Mouse (Mus musculus) CH12.LX (cell line): ENCODE data around the gene Cald1. TPM values are rescaled to one million over a fixed set of nuclear protein-coding genes. Genes with fewer than 3 reads are reported as not detected.

ENCODE experiments used
- DNase-seq: peaks from one replicate; pipeline ENCODE4 v3.0.0-alpha.2; 2013; ENCODE audit errors: extremely low read depth
- H3K27ac ChIP-seq: 2 replicates; pipeline ENCODE4 v1.5.1; 2012; ENCODE audit warnings: low read depth, mild to moderate bottlenecking, control low read depth, moderate library complexity; ENCODE audit not compliant: insufficient read depth
- H3K27me3 ChIP-seq: replicated peaks from 2 replicates; pipeline ENCODE3; 2012; ENCODE audit warnings: inconsistent platforms
- H3K36me3 ChIP-seq, 2 experiments: replicated peaks in 1 of 2; 2 replicates each; pipeline versions ENCODE3 to v1.6.1; 2012; ENCODE audit warnings: inconsistent platforms in 1 of 2, low read length in 1 of 2, mild to moderate bottlenecking in 1 of 2, mixed read lengths in 1 of 2, moderate library complexity in 1 of 2; ENCODE audit not compliant: control insufficient read depth in 1 of 2, insufficient read depth in 1 of 2
- H3K4me1 ChIP-seq, 2 experiments: 2 replicates each; pipeline ENCODE4 v1.6.1; 2012; ENCODE audit warnings: inconsistent platforms in 1 of 2, moderate library complexity in 1 of 2; ENCODE audit not compliant: insufficient read depth in 2 of 2, control insufficient read depth in 1 of 2
- H3K4me2 ChIP-seq: 2 replicates; pipeline ENCODE4 v1.6.1; 2012; ENCODE audit warnings: low read depth, mild to moderate bottlenecking, control low read depth; ENCODE audit not compliant: poor library complexity, insufficient read depth, severe bottlenecking
- H3K4me3 ChIP-seq, 3 experiments: fragments of 150-350 bp in 1 of 3; sonication (generic) in 1 of 3; replicated peaks in 1 of 3; 2 replicates each; pipeline versions ENCODE3 to v1.5.1; 2011 to 2012; ENCODE audit warnings: low read depth in 2 of 3, low read length in 2 of 3, mild to moderate bottlenecking in 2 of 3, moderate library complexity in 2 of 3, control low read depth in 1 of 3, improper control_type of control experiment in 1 of 3, inconsistent platforms in 1 of 3, mixed read lengths in 1 of 3; ENCODE audit not compliant: poor library complexity in 1 of 3
- H3K79me2 ChIP-seq: replicated peaks from 2 replicates; pipeline ENCODE4 v1.6.1; 2012; ENCODE audit warnings: mild to moderate bottlenecking, moderate library complexity; ENCODE audit not compliant: control insufficient read depth, poor library complexity, insufficient read depth, severe bottlenecking; ENCODE audit errors: extremely low read depth
- H3K9ac ChIP-seq: 2 replicates; pipeline ENCODE4 v1.6.1; 2012; ENCODE audit warnings: low read depth, mild to moderate bottlenecking, control low read depth, moderate library complexity; ENCODE audit not compliant: insufficient read depth
- H3K9me3 ChIP-seq: replicated peaks from 2 replicates; pipeline ENCODE3; 2012; ENCODE audit warnings: low read length, inconsistent platforms, mixed read lengths
- CHD2 ChIP-seq: IDR thresholded peaks from 2 replicates; pipeline ENCODE4 v1.6.1; 2011; ENCODE audit warnings: low read length, improper control_type of control experiment
- CTCF ChIP-seq, 2 experiments: IDR thresholded peaks in 1 of 2; conservative IDR thresholded peaks in 1 of 2; 2 replicates each; pipeline ENCODE4 v1.5.1; 2011 to 2012; ENCODE audit warnings: low read depth in 2 of 2, low read length in 2 of 2, improper control_type of control experiment in 1 of 2, inconsistent platforms in 1 of 2, mild to moderate bottlenecking in 1 of 2, moderate library complexity in 1 of 2
- ELF1 ChIP-seq: IDR thresholded peaks from 2 replicates; pipeline ENCODE4 v1.6.1; 2014; ENCODE audit warnings: low read depth, mild to moderate bottlenecking, inconsistent platforms, low read length, improper control_type of control experiment
- JUND ChIP-seq: conservative IDR thresholded peaks from 2 replicates; pipeline ENCODE4 v1.6.1; 2011; ENCODE audit warnings: low read depth, low read length, improper control_type of control experiment
- KAT2A ChIP-seq: IDR thresholded peaks from 2 replicates; pipeline ENCODE4 v1.6.1; 2012; ENCODE audit warnings: low read length, improper control_type of control experiment, inconsistent platforms; ENCODE audit not compliant: insufficient replicate concordance
- MAFK ChIP-seq: IDR thresholded peaks from 2 replicates; pipeline ENCODE4 v1.6.1; 2011; ENCODE audit warnings: low read length, improper control_type of control experiment; ENCODE audit not compliant: insufficient replicate concordance
- MEF2A ChIP-seq: IDR thresholded peaks from 2 replicates; pipeline ENCODE4 v1.6.1; 2014; ENCODE audit warnings: low read depth, mild to moderate bottlenecking, inconsistent platforms, low read length, improper control_type of control experiment, borderline replicate concordance
- MYC ChIP-seq: IDR thresholded peaks from 2 replicates; pipeline ENCODE4 v1.6.1; 2011; ENCODE audit warnings: low read depth, mild to moderate bottlenecking, improper control_type of control experiment, low read length
- PAX5 ChIP-seq: IDR thresholded peaks from 2 replicates; pipeline ENCODE4 v1.6.1; 2012; ENCODE audit warnings: low read length, inconsistent platforms, mixed read lengths
- RAD21 ChIP-seq: IDR thresholded peaks from 2 replicates; pipeline ENCODE4 v1.6.1; 2011; ENCODE audit warnings: low read depth, mild to moderate bottlenecking, low read length, improper control_type of control experiment, moderate library complexity
- RCOR1 ChIP-seq: conservative IDR thresholded peaks from 2 replicates; pipeline ENCODE4 v1.6.1; 2012; ENCODE audit warnings: low read depth, mild to moderate bottlenecking, inconsistent platforms, low read length, improper control_type of control experiment
- SIN3A ChIP-seq: IDR thresholded peaks from 2 replicates; pipeline ENCODE4 v1.6.1; 2012; ENCODE audit warnings: low read length, improper control_type of control experiment, inconsistent platforms
- SMC3 ChIP-seq: IDR thresholded peaks from 2 replicates; pipeline ENCODE4 v1.6.1; 2011; ENCODE audit warnings: low read depth, low read length, improper control_type of control experiment
- TBP ChIP-seq: conservative IDR thresholded peaks from 2 replicates; pipeline ENCODE4 v1.6.1; 2011; ENCODE audit warnings: low read depth, low read length, improper control_type of control experiment
- USF2 ChIP-seq: conservative IDR thresholded peaks from 2 replicates; pipeline ENCODE4 v1.6.1; 2011; ENCODE audit warnings: low read depth, low read length, improper control_type of control experiment
- ZC3H11A ChIP-seq: IDR thresholded peaks from 2 replicates; pipeline ENCODE4 v1.6.1; 2012; ENCODE audit warnings: low read depth, mild to moderate bottlenecking, inconsistent platforms, low read length, improper control_type of control experiment
- dilution Hi-C: fragments of 300-500 bp; cut with MboI; formaldehyde crosslinking; loops from 2 replicates; pipeline ENCODE4 v1.14.3; 2020; ENCODE audit warnings: low sequenced_read_pairs; ENCODE audit not compliant: extremely low pct_unique_long_range_greater_than_20kb, extremely low pct_ligation_motif_present
- in situ Hi-C: fragments of 300-500 bp; cut with MboI; formaldehyde crosslinking; loops from 3 replicates; pipeline ENCODE4 v1.14.3; 2019; ENCODE audit warnings: low sequenced_read_pairs, low pct_ligation_motif_present, low pct_unique_long_range_greater_than_20kb, mixed read lengths
- polyA plus RNA-seq: library from polyadenylated mRNA; unstranded; fragments of >175 nt; gene quantifications from 2 replicates; pipeline ENCODE4 v1.2.1, GENCODE M21; 2012; ENCODE audit warnings: low read depth; ENCODE audit not compliant: insufficient read length
- total RNA-seq, 2 experiments: library from RNA; depleted of rRNA; stranded (reverse); fragments of 300-350 nt in 1 of 2; fragments of >200 nt in 1 of 2; gene quantifications; 2 replicates each; pipeline ENCODE4 v1.2.3; 2012 to 2014

The Cald1 gene
- total and polyA plus RNA-seq, 3 experiments: 0.55 to 4.0 (median 1.1) TPM

DNA sequence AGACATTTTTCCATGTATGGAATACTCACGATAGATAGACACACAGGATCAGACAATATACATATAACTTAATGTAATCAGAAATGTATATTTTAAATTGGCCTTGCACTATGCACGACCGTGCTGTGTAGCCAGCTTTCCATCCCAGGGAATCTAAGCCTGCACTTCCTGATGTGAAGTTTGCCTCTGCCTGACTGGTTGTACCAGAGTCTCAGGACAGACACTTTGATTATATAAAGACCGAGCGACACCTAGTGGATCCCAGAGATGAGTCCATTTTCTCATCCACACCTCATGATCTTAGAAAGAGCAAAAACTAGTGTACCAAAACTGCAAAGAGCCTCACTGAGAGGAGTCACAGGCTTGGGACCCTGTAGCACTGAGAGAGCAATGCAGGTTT, 156.1 kb downstream of the Cald1 start:
- Histone ChIP-seq H3K9ac (no peak overlapping the region), H3K27ac (no peak overlapping the region), H3K4me1 (no peaks in the 10 kb centered on the region), H3K27me3 (no peaks in the 10 kb centered on the region), H3K4me3 (no peak overlapping the region), H3K4me2 (no peak overlapping the region), H3K36me3 (no peaks in the 10 kb centered on the region), H3K9me3 (no peaks in the 10 kb centered on the region), H3K79me2 (no peaks in the 10 kb centered on the region)
- dilution Hi-C loops (no loop called here), in situ Hi-C loops (loop anchor here (10.0 kb wide), 2 partner anchors 200 to 240 kb away; no protein-coding TSS in a partner anchor)
- TF ChIP-seq MYC: no peak
- TF ChIP-seq ELF1: peak; percentile 63; the same call in 1 of the 2 replicates
- TF ChIP-seq RAD21: peak; percentile 95
- peak; percentile 47 to 93 for TF ChIP-seq CTCF (conservative IDR thresholded peaks at IDR 0.05 in 1 of 2, IDR thresholded peaks at IDR 0.05 in 1 of 2; ENCODE audit: low read depth in 2 of 2, low read length in 2 of 2)
- 0 out of 2 replicates have a peak, but pooled peaks have one; percentile 10 for TF ChIP-seq MEF2A
- TF ChIP-seq KAT2A: no peak
- TF ChIP-seq ZC3H11A: peak; percentile 94
- no peak for TF ChIP-seq SIN3A
- TF ChIP-seq JUND: 0 out of 2 replicates have a peak, but pooled peaks have one; percentile 27
- no peak for TF ChIP-seq TBP
- no peak for TF ChIP-seq USF2
- no peak for TF ChIP-seq RCOR1
- peak; percentile 91 for TF ChIP-seq SMC3
- peak; percentile 73 for DNase-seq

DNA sequence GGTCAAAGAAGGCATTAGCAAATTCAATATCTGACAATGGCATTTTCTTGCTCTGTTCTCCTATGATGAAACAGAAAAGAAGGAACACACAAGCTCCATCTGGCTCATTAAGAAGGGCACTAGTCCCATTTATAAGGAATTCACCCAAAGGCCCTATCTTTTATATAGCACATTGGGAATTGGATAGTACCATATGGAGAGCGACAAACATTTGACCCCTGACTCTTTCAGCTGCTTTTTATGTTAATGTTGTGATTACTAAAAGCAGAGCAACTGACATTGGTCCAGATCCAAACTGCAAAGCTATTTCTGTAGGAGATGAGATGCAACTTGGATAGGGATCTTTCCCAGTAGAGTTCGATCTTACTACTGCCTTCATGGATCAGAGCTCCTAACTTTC, 160.0 kb downstream of the Cald1 start:
- Histone ChIP-seq H3K36me3 (no peaks in the 10 kb centered on the region), H3K4me3 (no peak overlapping the region), H3K4me2 (no peak overlapping the region), H3K9me3 (no peaks in the 10 kb centered on the region), H3K4me1 (no peaks in the 10 kb centered on the region), H3K27ac (no peak overlapping the region), H3K79me2 (no peaks in the 10 kb centered on the region), H3K27me3 (no peaks in the 10 kb centered on the region), H3K9ac (no peak overlapping the region)
- dilution Hi-C loops: no loop called here
- TF ChIP-seq MAFK (no peak), CHD2 (no peak), PAX5 (no peak), SMC3 (no peak)
- in situ Hi-C loops: loop anchor here (5.0 to 10.0 kb wide), 4 partner anchors 164 to 466 kb away; partner anchors contain the start of gene Stra8
- DNase-seq: no peak
